Mouse (Mus musculus) forebrain, embryonic 11.5 days (tissue): ENCODE results near the gene Iltifb. TPM values are rescaled to one million over a fixed set of nuclear protein-coding genes. Genes with fewer than 3 reads are reported as not detected.
"Not testable (repeated sequence)": the region's sequence is repeated elsewhere in the genome, so short reads cannot be mapped to it uniquely, and the experiment has no call there.

Experiments
- ATAC-seq: fragments of 200-750 bp; cut with Nextera tagmentation; replicated peaks from 2 replicates; pipeline ENCODE4 v1.8.0; 2017; ENCODE audit warnings: moderate TSS enrichment; ENCODE audit not compliant: low FRiP score
- DNase-seq: peaks from one replicate; pipeline ENCODE4 v3.0.0-alpha.2; 2017; ENCODE audit warnings: low spot score
- H3K27ac ChIP-seq: fragments of 300-500 bp; sonication (generic); 2 replicates; pipeline ENCODE4 v1.5.1; 2014; ENCODE audit warnings: low read depth, low read length
- H3K27me3 ChIP-seq: fragments of 300-500 bp; sonication (generic); 2 replicates; pipeline ENCODE4 v1.6.1; 2014; ENCODE audit warnings: mild to moderate bottlenecking, low read length, mixed read lengths; ENCODE audit not compliant: control insufficient read depth, insufficient read depth
- H3K36me3 ChIP-seq: fragments of 300-500 bp; sonication (generic); 2 replicates; pipeline ENCODE4 v1.6.1; 2014; ENCODE audit warnings: mild to moderate bottlenecking, low read length, moderate library complexity, mixed read lengths; ENCODE audit not compliant: control insufficient read depth, insufficient read depth
- H3K4me1 ChIP-seq: fragments of 300-500 bp; sonication (generic); replicated peaks from 2 replicates; pipeline ENCODE4 v1.6.1; 2014; ENCODE audit warnings: low read length, mixed read lengths; ENCODE audit not compliant: control insufficient read depth, insufficient read depth
- H3K4me2 ChIP-seq: fragments of 300-500 bp; sonication (generic); 2 replicates; pipeline ENCODE4 v1.6.1; 2014; ENCODE audit warnings: low read depth, mild to moderate bottlenecking, low read length, moderate library complexity, mixed read lengths; ENCODE audit not compliant: severe bottlenecking
- H3K4me3 ChIP-seq: fragments of 300-500 bp; sonication (generic); 2 replicates; pipeline ENCODE4 v1.5.1; 2014; ENCODE audit warnings: low read depth, low read length
- H3K9ac ChIP-seq: fragments of 300-500 bp; sonication (generic); 2 replicates; pipeline ENCODE4 v1.6.1; 2014; ENCODE audit warnings: low read length
- H3K9me3 ChIP-seq: fragments of 300-500 bp; sonication (generic); 2 replicates; pipeline ENCODE4 v1.6.1; 2016; ENCODE audit warnings: low read length, mixed read lengths; ENCODE audit not compliant: control insufficient read depth
- WGBS: fragments of 180-500 bp; shearing (Covaris S2); extraction: QIAGEN DNeasy Blood & Tissue Kit; methylation state at CpG from one replicate; pipeline ENCODE4 v1.1.7; 2014; 5-methylcytosine and 5-hydroxymethylcytosine counted together
- polyA plus RNA-seq: library from polyadenylated mRNA; unstranded; fragments of >200 nt; fragmentation: Nextera tagmentation; extraction: Ambion mirVana; gene quantifications from 2 replicates; pipeline ENCODE4 v1.2.1, GENCODE M21; 2014

Iltifb gene
- polyA plus RNA-seq, 1 experiment from 2014 or later: not detected

DNA sequence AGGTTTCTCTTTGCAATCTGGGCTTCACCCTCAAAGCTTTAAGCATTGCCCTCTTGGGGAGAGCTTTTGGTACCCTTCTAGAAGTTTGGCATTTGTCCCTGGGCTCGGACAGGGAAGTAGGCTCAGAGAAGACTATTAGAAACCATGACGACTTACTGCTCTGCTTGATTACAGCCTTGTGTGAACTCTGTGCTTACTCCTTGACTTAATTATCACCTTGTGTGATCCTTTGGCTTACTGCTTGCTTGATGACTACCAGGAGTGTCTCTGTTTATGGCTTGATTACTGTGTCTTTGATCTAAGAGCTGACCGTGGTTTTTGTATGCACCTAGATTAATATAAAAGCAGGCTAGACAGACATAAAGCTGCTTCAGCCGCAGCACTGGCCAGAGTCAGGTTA is 16.8 kb downstream of the Iltifb start:
- not testable (repeated sequence) for H3K27ac ChIP-seq, H3K9ac ChIP-seq, H3K4me1 ChIP-seq, H3K27me3 ChIP-seq, H3K4me2 ChIP-seq, H3K36me3 ChIP-seq, H3K4me3 ChIP-seq, ATAC-seq, H3K9me3 ChIP-seq, DNase-seq
- no CpG with 5 or more reads among the region's 4 CpGs for WGBS

DNA sequence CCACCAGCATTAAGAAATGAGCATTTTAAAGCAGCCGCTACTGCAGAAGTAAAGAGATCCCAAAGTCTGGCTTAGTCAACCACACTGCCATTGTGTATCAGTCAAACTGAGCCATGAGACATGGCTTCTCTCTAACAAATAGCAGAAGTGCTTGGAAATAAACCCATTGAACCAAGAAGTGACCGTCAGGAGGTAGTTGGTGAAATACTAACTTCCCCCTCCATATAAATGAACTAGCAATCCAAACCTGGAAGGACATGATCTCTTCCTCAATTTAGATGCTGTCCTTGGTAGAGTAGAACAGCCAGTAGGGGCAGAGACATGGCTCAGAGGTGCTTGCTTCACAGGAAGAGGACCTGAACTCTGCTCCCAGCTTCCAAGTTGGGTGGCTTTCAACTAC is 23.4 kb downstream of the Iltifb start:
- H3K27ac ChIP-seq, H3K4me1 ChIP-seq, H3K4me2 ChIP-seq, H3K9ac ChIP-seq, H3K36me3 ChIP-seq, ATAC-seq, H3K27me3 ChIP-seq, H3K9me3 ChIP-seq, H3K4me3 ChIP-seq, DNase-seq: not testable (repeated sequence)
- no CpG with 5 or more reads among the region's 2 CpGs for WGBS

DNA sequence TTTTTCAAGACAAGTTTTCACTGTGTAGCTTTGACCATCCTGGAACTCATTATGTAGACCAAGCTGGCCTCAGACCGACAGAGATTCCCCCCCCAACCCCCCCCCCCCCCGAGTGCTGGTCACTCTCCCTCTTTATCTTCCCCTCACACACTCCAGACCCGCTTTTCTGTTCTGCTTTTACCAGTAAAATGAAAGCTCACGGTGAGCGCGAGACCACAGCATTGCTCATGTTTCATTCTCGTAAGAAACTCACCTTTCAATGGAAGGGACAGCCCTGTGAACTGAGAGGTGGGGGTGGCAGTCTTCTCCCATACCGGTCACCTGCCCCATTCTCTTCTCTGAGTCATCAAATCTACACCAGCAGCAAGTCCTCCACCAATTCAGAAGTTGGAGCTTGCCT is 26.0 kb downstream of the Iltifb start:
- not testable (repeated sequence) for H3K36me3 ChIP-seq, ATAC-seq

DNA sequence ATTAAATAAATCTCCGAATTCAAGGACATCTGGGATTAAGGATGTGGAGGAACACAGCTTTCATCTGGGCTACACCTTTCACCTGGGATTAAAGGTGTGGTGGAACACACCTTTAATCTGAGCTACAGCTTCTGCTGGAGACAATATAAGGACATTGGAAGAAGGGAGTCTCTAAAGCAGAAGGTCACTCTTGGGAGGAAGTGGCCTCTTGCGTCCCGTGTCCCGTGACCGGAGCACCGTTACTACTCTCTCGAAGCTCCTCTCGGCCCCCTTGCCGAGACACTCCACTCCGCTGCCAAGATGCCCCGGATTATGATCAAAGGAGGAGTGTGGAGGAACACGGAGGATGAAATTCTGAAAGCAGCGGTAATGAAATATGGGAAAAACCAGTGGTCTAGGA is 36.5 kb downstream of the Iltifb start, which contains the start of gene Gm32802:
Gm32802 (plus strand) TSS at position 301 of the 400 bp plus-strand sequence.
- H3K27me3 ChIP-seq, H3K9me3 ChIP-seq, H3K4me1 ChIP-seq, H3K4me3 ChIP-seq, H3K36me3 ChIP-seq, ATAC-seq, H3K4me2 ChIP-seq, H3K27ac ChIP-seq, DNase-seq, H3K9ac ChIP-seq: not testable (repeated sequence)
- no CpG with 5 or more reads among the region's 13 CpGs for WGBS

More for the DNA sequence above, 26.0 kb downstream of the Iltifb start:
- not testable (repeated sequence) for H3K4me2 ChIP-seq, H3K4me1 ChIP-seq, H3K9ac ChIP-seq, H3K9me3 ChIP-seq, H3K27me3 ChIP-seq, H3K27ac ChIP-seq, DNase-seq, H3K4me3 ChIP-seq
- WGBS: 75% methylated on average over 2 of the region's 8 CpGs

DNA sequence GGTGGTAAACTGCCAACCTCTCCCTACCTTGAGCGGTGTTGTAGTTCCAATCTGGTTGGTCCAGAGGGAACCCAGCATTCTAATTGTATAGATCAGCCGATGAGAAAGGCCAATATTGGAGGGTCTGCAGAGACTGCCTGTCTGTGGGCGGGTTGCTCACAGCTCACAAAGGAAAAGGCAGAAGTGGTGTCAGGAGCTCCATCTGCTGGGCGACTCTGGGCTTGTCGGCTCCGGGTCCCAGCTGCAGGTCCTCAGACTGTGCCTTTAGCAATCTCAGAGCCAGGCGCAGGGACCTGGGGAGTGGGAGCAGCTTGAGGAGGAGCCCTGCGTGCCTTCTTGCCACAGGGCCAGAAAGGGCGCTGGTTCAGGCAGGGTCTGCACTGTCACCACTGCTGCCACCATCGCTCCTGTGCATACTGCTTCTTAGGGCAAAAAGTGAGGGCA is 44.0 kb downstream of the Iltifb start:
- Histone ChIP-seq H3K36me3 (no peaks in the 10 kb centered on the region), H3K27ac (no peak overlapping the region), H3K9ac (no peak overlapping the region), H3K9me3 (no peaks in the 10 kb centered on the region), H3K4me3 (no peak overlapping the region), H3K27me3 (no peaks in the 10 kb centered on the region), H3K4me2 (no peak overlapping the region), H3K4me1 (no peaks in the 10 kb centered on the region)
- ATAC-seq: peak; percentile 73
- DNase-seq: peak; percentile 86
- 43% methylated on average over 10 of the region's 10 CpGs for WGBS

DNA sequence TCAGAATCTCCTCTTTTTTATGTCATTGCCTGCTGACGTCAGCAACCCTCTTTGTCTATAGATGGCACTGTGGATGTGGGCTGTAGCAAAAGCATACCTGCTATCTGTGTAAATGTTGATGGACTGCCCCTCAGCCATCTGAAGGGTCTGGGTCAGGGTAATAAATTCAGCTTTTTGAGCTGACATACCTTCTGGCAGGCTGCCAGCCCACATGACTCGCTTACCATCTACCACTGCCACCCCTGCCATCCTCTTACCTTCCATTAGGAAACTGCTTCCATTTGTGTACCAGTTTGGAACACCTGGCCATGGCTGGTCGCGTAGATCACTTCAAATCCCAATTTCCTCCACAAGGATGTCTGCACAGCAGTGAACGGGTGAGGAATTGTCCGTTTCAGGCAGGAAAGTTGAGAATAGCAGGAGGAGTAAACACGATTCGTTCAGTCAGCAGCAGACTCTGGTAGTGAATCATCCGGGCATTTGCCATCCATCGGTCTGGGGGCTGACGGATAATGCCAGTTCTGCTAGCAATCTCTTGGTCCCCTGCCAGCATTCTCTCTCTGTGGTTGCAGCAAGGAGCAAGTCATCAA is 45.7 kb downstream of the Iltifb start:
- not testable (repeated sequence) for H3K4me2 ChIP-seq
- 91% methylated on average over 11 of the region's 11 CpGs for WGBS

DNA sequence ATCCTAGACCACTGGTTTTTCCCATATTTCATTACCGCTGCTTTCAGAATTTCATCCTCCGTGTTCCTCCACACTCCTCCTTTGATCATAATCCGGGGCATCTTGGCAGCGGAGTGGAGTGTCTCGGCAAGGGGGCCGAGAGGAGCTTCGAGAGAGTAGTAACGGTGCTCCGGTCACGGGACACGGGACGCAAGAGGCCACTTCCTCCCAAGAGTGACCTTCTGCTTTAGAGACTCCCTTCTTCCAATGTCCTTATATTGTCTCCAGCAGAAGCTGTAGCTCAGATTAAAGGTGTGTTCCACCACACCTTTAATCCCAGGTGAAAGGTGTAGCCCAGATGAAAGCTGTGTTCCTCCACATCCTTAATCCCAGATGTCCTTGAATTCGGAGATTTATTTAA is 54.2 kb downstream of the Iltifb start, which contains the start of gene Gm32717:
Gm32717 (minus strand) TSS at position 101 of the 400 bp plus-strand sequence.
- WGBS: no CpG with 5 or more reads among the region's 13 CpGs
- not testable (repeated sequence) for H3K9me3 ChIP-seq, ATAC-seq, H3K4me1 ChIP-seq, DNase-seq, H3K4me2 ChIP-seq, H3K27me3 ChIP-seq, H3K9ac ChIP-seq, H3K36me3 ChIP-seq, H3K27ac ChIP-seq, H3K4me3 ChIP-seq

More for the DNA sequence above, 45.7 kb downstream of the Iltifb start:
- not testable (repeated sequence) for ATAC-seq, H3K36me3 ChIP-seq, H3K4me3 ChIP-seq, H3K9me3 ChIP-seq, H3K9ac ChIP-seq, H3K4me1 ChIP-seq, H3K27me3 ChIP-seq, H3K27ac ChIP-seq
- DNase-seq: peak; percentile 36
